Mouse (Mus musculus) thymus, postnatal 36 days (tissue): ENCODE measurements at regions not wholly inside any gene's neighbourhood (a gene's known extent, or its start where the extent isn't known, plus 50 kb on each side); places are given as distances from the start of the nearest gene placed in this dataset.
"Not testable (repeated sequence)": the region's sequence is repeated elsewhere in the genome, so short reads cannot be mapped to it uniquely, and the experiment has no call there.

Experiments
- DNase-seq, 2 experiments: peaks; one replicate each; pipeline ENCODE4 v3.0.0; 2022; ENCODE audit warnings: mixed read lengths in 2 of 2

DNA sequence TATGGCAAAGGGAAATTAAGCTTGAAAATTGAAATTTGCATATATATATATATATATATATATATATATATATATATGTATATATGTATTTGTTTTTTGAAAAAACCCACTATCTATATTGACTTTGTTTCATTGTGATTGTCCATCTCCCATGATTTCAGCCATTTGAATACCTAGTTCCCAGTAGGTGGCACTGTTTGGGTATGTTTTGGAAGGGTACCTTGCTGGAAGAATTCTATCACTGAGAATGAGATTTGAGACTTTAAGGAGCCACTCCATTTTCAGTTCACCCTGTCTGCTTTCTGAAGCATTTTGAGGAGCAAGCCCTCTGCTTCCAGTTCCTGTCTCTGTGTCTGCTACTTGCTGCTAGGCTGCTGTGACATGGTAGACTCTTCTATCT is 72.8 kb upstream of the Ugt8a start:
- DNase-seq, result peak; percentile 2 to 10

GRCm38 (mm10) chr3:126016166-126016565 is 77.7 kb upstream of the Ugt8a start:
- no peak for DNase-seq

GRCm38 (mm10) chr3:126044327-126044726 is 105.9 kb upstream of the Ugt8a start:
- DNase-seq, result no peak

DNA sequence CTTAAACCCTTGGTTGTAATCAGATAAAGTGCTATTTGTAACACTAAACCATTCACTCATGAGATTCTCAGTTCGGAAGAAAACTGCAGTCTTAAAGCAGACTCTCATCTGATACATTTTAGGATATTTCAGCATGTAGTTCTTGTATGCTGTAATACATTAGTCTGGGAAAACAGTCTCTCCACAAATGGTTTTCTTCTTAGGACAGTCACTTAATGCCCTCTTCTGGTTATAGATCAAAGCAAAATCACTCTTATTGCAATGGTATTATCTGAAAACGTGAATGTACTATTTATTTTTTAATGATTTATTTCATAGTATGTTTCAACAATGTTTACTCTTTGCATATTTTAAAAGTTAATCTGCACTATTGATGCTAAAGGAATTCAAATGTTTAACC is 106.4 kb upstream of the Ugt8a start:
- DNase-seq, result no peak

- no peak for DNase-seq
These were observed 107.8 kb upstream of the Ugt8a start for GRCm38 (mm10) chr3:126045992-126046786.

GRCm38 (mm10) chr3:126058585-126058984 is 120.2 kb upstream of the Ugt8a start:
- DNase-seq, result no peak

DNA sequence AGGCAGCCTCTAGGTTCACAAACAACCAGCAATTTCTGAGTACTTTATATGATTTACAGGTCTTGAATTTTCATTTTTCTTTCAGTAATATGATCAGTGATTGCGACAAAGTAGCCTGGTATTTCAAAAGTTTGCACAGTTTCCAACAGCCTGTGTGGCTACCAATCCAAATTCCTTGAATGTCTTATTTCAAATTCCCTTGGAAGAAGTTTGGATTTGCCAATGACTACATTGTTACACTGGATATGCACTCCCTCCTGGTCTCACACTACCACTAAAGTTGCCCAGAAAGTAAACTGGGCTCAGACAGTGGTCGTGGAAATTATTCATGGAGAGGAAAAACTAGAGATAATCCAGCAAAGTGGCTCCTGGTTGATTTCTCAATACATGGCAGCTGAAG is 166.7 kb upstream of the Ugt8a start:
- no peak for DNase-seq

DNA sequence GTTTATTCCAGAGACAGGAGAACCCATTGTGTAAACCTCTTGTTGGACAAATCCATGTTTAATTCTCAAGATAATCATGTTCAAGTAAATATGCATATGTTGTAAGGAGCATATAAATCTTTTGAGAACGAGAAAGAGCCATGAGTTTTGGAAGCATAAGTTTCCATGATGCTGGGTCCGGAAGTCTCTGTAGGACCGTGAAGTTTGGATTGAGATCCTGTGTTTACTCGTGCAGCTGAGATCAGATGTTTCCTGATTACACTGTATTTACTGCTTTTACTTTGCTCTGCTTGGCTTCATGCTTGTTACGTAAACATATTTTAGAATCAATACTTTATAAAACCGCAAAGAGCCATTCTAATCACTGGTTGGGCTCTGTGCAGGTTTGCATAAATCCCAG is 171.0 kb upstream of the Ugt8a start:
- DNase-seq, result no peak

GRCm38 (mm10) chr3:126117849-126118248 is 179.4 kb upstream of the Ugt8a start:
- DNase-seq, result no peak

DNA sequence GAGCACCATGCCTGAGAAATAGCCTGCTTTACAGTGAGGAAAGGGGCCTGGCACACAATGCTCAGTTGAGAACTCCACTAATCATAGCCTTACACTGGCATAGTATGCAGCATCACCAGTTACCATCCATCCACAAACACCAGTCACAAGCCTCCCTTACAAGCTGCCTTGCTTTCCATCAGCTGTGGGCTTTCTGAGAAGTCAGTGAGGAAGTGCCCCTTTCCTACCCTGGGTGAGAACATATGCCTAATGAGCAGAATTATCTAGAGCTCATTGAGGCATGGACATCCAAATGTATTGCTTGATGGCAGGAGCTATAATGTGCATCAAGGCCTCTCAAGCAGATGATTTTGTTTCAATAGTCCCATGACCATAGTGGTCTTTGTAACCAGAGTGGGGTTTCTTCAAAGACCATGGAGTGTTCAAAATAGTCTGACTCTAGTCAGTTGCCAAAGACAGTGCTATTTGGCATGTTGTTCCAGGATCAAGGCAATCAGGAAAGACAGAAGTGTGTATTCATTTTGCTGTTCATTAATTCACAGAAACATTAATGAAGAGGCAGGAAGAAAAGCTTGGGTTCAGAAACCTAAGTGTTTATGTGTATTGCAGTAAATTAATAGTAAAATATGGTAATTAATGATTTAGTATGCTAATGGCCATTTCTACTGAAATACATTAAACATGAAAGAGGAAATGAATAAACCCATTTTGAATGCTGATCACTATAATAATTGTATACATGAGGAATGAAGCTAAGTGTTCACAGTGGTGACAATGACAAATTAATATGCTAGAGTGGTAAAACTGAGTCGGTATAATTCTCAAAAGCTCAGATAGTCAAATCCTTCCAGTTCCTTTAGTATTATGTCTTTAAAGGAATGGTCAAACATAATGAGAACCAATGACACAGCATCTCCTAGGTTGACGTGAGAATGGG is 184.2 kb upstream of the Ugt8a start:
- DNase-seq, result no peak

GRCm38 (mm10) chr3:126166542-126166941 is 196.9 kb upstream of the Arsj start:
- DNase-seq, result no peak

DNA sequence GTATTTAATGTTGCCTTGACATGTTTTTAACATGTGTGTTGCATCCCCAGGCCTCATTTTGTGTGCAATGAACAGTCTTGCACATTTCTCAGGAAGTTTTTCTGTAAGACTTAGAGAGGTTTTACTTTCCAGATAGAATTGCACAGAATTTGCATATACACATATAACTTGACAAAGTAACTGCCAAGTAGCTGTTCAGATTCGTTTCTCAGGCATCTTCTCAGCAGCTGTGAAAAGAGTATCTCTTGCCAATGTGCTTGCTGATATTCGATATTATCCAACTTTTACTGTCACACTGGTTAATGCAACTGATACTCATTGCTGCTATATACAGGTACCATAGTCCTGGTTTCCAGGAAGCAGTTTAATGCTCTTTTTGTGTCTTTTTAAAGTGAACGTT is 154.5 kb upstream of the Arsj start:
- no peak for DNase-seq

DNA sequence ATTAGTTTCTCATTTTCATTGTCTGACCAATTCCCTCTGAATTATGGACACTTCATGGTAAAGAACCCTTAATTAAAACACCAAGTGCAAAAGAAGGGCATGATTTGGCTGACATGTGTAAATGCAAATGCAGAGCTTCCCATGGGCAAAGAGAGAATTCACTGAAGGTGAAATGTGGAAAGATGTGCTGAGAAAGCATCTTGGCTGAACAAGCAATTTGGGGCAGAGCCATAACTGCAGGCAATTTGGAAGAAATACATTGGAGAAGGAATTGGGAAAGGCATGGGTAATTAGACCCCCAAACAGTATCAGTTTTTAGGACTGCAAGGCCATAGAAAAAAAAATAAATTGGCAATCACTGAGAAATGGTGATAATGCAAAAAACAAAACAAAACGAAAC is 153.3 kb upstream of the Arsj start:
- DNase-seq, result no peak

- no peak for DNase-seq
These were observed 135.9 kb upstream of the Arsj start for GRCm38 (mm10) chr3:126227575-126227974.

DNA sequence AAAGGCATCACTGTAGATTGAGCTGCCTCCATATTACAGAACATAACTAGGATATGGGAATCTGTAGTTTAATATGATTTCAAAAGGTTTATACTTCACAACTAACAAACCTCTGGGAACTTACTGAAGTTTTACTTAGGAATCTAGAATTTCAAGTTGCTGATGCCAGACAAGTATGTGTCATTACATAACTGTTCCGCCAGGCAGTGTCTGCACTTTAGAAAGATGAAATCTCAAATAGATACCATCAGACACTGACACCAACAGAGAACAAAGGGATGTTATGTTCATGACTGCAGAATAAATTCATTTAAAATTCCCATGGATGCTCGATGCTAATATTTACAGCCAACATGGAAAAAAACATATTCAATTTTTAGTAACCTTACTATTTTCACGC is 117.7 kb upstream of the Arsj start:
- DNase-seq, result no peak

DNA sequence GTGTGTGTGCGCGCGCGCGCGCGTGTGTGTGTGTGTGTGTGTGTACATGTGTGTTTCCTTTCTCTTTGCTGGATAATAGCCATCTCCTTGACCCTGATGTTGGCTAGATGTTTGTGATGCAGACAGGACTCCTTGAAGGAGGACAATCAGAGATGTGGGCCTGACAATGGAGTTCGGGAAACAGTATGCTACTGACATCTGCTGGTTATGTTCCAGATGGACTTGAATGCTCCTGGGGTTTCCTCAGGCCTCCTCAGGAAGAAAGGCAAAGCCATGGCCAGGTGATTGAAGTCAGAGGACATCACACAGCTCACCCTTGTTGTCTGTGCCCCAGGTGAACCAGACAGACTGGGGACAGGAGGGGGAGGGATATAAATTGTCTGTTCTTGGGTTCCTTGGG is 102.2 kb upstream of the Arsj start:
- DNase-seq, result no peak

DNA sequence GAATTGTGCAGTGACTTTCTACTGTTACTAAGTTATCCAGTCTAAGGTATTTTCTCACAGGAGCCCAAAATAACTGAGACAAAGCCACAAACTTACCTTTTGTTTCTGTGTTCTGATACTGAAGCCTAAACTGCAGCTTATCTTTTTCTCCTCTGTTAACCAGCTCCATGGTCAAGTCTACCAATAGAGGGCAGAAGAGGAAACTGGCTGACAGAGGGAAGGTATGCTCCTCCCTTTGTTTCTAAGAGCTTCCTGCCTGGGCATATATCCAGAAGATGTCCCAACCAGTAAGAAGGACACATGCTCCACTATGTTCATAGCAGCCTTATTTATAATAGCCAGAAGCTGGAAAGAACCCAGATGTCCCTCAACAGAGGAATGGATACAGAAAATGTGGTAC is 91.5 kb upstream of the Arsj start:
- DNase-seq, result not testable (repeated sequence)

DNA sequence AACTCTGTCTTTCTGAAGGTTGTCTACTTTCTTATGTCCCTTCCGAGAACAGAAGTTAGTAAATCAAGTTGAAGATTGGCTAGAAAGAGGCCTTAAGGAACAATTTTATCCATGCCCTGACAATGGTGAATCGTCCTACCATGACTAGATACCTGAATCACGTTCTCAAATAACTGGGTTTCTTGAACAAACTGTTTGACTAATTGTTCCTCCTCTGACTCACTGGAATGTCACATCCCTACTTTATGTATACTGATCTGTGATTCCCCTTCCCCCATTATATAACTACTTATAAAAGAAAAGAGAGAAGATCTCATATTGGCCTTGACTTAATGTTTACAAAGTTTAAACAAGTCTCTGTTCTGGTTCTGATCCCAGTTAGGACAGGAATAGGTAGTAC is 89.9 kb upstream of the Arsj start:
- DNase-seq, result no peak

DNA sequence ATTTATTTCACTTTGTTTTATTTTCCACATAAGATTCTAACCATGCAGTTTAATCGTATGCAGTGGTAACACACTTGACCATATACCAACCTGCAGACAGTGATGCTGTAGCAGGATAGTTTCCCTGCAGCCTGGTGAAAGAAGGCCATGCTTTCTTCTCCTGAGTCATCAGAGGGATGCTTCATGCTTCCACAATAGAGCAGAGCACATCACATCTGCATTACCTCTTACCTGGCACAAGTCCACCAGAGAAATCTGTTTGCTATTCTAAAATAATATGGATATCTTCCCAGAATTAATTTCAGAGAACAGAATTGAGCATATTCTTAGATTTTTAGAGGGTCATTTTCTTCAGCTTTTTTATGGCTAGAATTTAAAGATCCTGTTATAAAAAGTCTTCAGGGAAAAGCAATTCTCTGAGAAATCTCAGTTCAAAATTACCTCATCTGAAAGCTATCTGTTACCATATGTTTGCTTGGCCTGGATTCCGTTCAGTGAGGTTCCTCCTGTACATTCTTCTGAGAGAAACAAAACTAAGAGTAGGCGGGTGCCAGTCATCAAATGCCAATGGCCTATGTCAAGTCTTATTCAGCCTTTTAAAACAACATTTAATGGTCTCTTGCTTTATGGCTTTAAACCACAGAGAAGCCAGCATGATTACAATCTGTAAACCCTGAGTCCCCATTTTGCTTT is 87.3 kb upstream of the Arsj start:
- DNase-seq, result no peak

GRCm38 (mm10) chr3:126284294-126285090 is 79.0 kb upstream of the Arsj start:
- no peak for DNase-seq

DNA sequence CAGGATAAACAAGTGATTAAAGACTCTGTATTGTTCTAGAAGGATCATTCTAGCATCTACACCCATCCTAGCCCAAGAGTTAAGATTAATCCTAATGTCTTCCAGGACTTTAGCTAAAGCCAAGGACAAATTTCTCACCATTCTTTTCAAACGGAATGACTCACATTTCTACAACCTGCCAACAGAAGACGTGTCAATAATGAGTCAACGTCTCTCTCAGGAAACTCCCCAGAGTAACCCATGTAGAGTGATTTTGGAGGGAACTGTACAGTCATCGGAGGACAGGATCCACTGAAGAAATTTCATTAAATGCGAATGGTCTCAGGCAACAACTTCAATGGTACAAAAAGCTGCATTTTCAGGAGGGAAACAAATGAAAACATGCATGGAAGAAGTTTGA is 71.2 kb upstream of the Arsj start:
- no peak for DNase-seq

DNA sequence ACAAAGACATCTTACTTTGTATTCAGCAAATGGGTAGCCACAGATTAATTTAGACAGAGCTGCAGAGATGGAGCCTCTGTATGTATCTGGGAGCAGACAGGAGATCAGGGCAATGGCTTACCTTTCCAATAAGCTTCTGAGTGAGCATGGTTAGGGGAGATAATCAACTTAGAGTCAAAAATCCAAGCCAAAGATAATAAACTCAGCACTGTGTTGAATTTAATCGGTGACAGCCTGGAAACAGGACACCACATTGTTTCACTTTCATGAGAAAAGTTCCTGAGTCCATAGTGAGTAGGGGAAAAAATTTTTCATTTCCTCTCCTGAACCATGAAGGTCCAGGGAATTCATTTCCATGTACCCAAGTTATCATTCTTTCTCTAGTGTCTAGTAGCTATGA is 70.7 kb upstream of the Arsj start:
- no peak for DNase-seq

DNA sequence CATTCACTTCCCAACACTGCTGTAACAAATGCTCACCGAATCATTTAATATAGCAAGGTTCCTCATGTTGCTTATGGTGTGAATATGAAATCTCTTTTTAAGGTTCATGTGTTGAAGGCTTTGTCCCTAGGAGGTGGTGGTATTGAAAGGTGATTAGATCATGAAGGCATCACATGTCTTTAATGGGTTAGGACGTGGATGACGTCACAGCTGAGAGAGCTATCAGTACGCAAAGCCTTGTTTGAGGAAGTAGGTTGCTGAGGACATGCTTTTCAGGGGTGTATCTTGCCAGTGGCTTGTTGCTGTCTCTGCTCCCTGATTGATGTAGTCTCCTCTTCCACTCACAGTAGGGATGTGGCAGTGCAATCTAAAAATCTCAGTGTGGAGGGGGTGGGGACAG is 69.8 kb upstream of the Arsj start:
- DNase-seq, result no peak
